Mouse (Mus musculus) T-cell, adult 66 days (primary cell): Measurements from ENCODE around the gene Ube2v1. TPM values are rescaled to one million over a fixed set of nuclear protein-coding genes. Genes with fewer than 3 reads are reported as not detected.

Source experiments
- total RNA-seq, 2 experiments: library from RNA; stranded (reverse); gene quantifications; 3 replicates in 1 of 2; 4 replicates in 1 of 2; pipeline ENCODE4 v1.2.4; 2023

The Ube2v1 gene
- 100 to 1,000 TPM; 107 to 131 TPM for total RNA-seq

GRCm38 (mm10) chr2:167631591-167632448 is at the start of gene Ube2v1:
TSS of gene Ube2v1 (minus strand) at chr2:167632095.

DNA sequence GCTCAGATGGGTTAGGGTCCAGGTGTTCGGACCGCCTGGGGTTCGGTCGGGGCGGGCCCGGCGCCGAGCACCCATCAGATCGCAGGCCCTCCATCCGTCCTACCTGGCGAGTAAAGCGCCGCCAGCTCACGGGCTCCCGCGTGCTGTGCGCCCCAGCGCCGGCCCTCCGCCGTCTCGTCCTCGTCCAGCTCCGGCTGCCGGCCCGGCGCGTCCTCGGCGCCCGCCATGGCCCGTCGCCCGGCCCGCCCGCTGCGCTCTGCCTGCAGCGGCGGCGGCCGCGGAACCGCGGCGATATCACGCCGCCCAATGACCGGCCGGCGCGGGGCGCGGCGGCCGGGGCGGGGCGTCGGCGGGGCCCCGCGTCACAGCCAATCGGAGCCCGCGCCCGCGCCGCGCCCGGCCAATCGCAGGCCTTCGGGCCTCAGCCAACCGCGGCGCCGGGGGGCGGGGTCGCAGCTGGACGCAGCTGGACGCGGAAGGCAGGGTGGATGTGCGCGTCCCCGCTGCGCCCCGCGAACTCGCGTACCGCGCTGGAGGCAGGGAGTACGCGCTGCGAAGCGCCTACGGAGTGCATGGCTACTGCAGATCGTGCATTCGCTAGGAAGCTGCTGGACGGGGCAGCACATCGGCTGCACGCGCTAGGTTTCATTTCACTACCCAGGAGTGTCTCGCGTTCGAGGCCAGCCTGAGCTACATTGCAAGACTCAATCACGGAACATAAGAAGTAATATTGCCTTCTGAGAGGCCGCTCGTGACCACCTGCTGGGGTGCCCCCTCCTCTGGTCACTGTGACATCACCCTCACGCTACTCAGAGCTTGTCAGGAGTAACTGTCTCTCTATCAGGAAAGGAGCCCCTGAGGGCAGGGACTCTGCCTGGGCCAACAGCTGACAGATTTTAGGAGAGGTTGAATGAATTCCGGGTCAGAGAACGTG is 29.6 kb upstream of the Ube2v1 start, which contains the start of gene Gm20431:
Gene Gm20431, minus strand, starts transcription at position 227 of the 934 bp plus-strand sequence.

Other genes starting within 250 kb of the Ube2v1 start
- 100 to 1,000 TPM in 1 of 2 experiments, 10 to 100 TPM in 1; 90.8 to 110 TPM for gene Slc9a8, start 210.4 kb downstream of the Ube2v1 start, total RNA-seq
- 100 to 1,000 TPM; 119 to 121 TPM for gene Rnf114, start 139.4 kb downstream of the Ube2v1 start, total RNA-seq
- 10 to 100 TPM; 49.4 to 56.7 TPM for gene Spata2, start 139.2 kb downstream of the Ube2v1 start, total RNA-seq
- 1 to 10 TPM in 1 of 2 experiments, under 1 TPM in 1; 0.35 to 2.0 TPM for gene Snai1, start 93.9 kb downstream of the Ube2v1 start, total RNA-seq
- 10 to 100 TPM; 25.6 to 34.5 TPM for gene Gm20431, start 29.4 kb upstream of the Ube2v1 start, total RNA-seq
- gene Cebpb, start 56.8 kb upstream of the Ube2v1 start, total RNA-seq: 10 to 100 TPM; 22.7 to 27.5 TPM
- gene Tmem189, start 57.7 kb upstream of the Ube2v1 start, total RNA-seq: 10 to 100 TPM; 76.6 to 86.3 TPM